Mouse (Mus musculus): Measurements from ENCODE around the gene Htr6. TPM values are rescaled to one million over a fixed set of nuclear protein-coding genes. Genes with fewer than 3 reads are reported as not detected.
A peak's percentile ranks its signal among the peaks of the same experiment; 100 is the strongest.

The Htr6 gene
- polyA plus RNA-seq, 1 experiment from 2014 or later, result not detected

- no peaks in the 10 kb centered on the region for H3K4me1 ChIP-seq (ENCODE audit: control insufficient read depth, insufficient read depth, low read length)
- ATAC-seq (ENCODE audit: low FRiP score) (no peak), DNase-seq (ENCODE audit: low spot score, missing footprints) (no peak)
- no peaks in the 10 kb centered on the region for H3K36me3 ChIP-seq (ENCODE audit: control insufficient read depth, insufficient read depth, low read length)
- no peak overlapping the region for H3K4me3 ChIP-seq (ENCODE audit: low read depth, low read length)
- no peak overlapping the region for H3K4me2 ChIP-seq
- no peaks in the 10 kb centered on the region for H3K27me3 ChIP-seq (ENCODE audit: control insufficient read depth, insufficient read depth, low read length)
- H3K9me3 ChIP-seq (ENCODE audit: control insufficient read depth, low read length), result no peaks in the 10 kb centered on the region
- no peak overlapping the region for H3K9ac ChIP-seq (ENCODE audit: low read length)
- 85% methylated on average over 3 of the region's 3 CpGs for WGBS
- H3K27ac ChIP-seq (ENCODE audit: low read depth, low read length), result no peak overlapping the region
Observed at GRCm38 (mm10) chr4:139110858-139111257, 35.5 kb upstream of the Htr6 start.

- no peak for ATAC-seq (ENCODE audit: low FRiP score)
- H3K9me3 ChIP-seq (ENCODE audit: control insufficient read depth, low read length), result no peaks in the 10 kb centered on the region
Observed at GRCm38 (mm10) chr4:139105453-139105852, 30.1 kb upstream of the Htr6 start.

GRCm38 (mm10) chr4:139101546-139101945 lies 26.2 kb upstream of the Htr6 start:
- Histone ChIP-seq H3K27me3 (ENCODE audit: control insufficient read depth, insufficient read depth, low read length) (no peaks in the 10 kb centered on the region), H3K9ac (ENCODE audit: low read length) (no peak overlapping the region), H3K36me3 (ENCODE audit: control insufficient read depth, insufficient read depth, low read length) (no peaks in the 10 kb centered on the region; the same call in 1 of the 2 replicates), H3K4me2 (no peak overlapping the region), H3K27ac (ENCODE audit: low read depth, low read length) (no peak overlapping the region), H3K4me3 (ENCODE audit: low read depth, low read length) (no peak overlapping the region), H3K9me3 (ENCODE audit: control insufficient read depth, low read length) (no peaks in the 10 kb centered on the region), H3K4me1 (ENCODE audit: control insufficient read depth, insufficient read depth, low read length) (no peaks in the 10 kb centered on the region)
- DNase-seq (ENCODE audit: low spot score, missing footprints) (no peak), ATAC-seq (ENCODE audit: low FRiP score) (no peak)
- WGBS, result 82% methylated on average over 6 of the region's 6 CpGs

More at GRCm38 (mm10) chr4:139105453-139105852, 30.1 kb upstream of the Htr6 start:
- no peak for DNase-seq (ENCODE audit: low spot score, missing footprints)
- Histone ChIP-seq H3K4me1 (ENCODE audit: control insufficient read depth, insufficient read depth, low read length) (no peaks in the 10 kb centered on the region), H3K4me3 (ENCODE audit: low read depth, low read length) (no peak overlapping the region), H3K27me3 (ENCODE audit: control insufficient read depth, insufficient read depth, low read length) (no peaks in the 10 kb centered on the region), H3K27ac (ENCODE audit: low read depth, low read length) (no peak overlapping the region), H3K4me2 (no peak overlapping the region), H3K9ac (ENCODE audit: low read length) (no peak overlapping the region), H3K36me3 (ENCODE audit: control insufficient read depth, insufficient read depth, low read length) (no peaks in the 10 kb centered on the region; the same call in 1 of the 2 replicates)
- 100% methylated on average over 1 of the region's 1 CpGs for WGBS

GRCm38 (mm10) chr4:139100326-139100725 lies 25.0 kb upstream of the Htr6 start:
- no peaks in the 10 kb centered on the region; the same call in 1 of the 2 replicates for H3K27me3 ChIP-seq (ENCODE audit: control insufficient read depth, insufficient read depth, low read length)
- DNase-seq (ENCODE audit: low spot score, missing footprints) (no peak), ATAC-seq (ENCODE audit: low FRiP score) (no peak)
- 92% methylated on average over 8 of the region's 8 CpGs for WGBS
- H3K9me3 ChIP-seq (ENCODE audit: control insufficient read depth, low read length), result no peaks in the 10 kb centered on the region
- no peak overlapping the region for H3K27ac ChIP-seq (ENCODE audit: low read depth, low read length)
- H3K36me3 ChIP-seq (ENCODE audit: control insufficient read depth, insufficient read depth, low read length), result no peaks in the 10 kb centered on the region; the same call in 1 of the 2 replicates
- H3K9ac ChIP-seq (ENCODE audit: low read length), result no peak overlapping the region
- no peaks in the 10 kb centered on the region for H3K4me1 ChIP-seq (ENCODE audit: control insufficient read depth, insufficient read depth, low read length)
- no peak overlapping the region for H3K4me3 ChIP-seq (ENCODE audit: low read depth, low read length)
- H3K4me2 ChIP-seq, result no peak overlapping the region

GRCm38 (mm10) chr4:139096201-139096600 lies 20.8 kb upstream of the Htr6 start:
- DNase-seq (ENCODE audit: low spot score, missing footprints) (peak; percentile 62), ATAC-seq (ENCODE audit: low FRiP score) (no peak)
- H3K9me3 ChIP-seq (ENCODE audit: control insufficient read depth, low read length), result no peaks in the 10 kb centered on the region
- 80% methylated on average over 5 of the region's 5 CpGs for WGBS
- H3K4me3 ChIP-seq (ENCODE audit: low read depth, low read length), result no peak overlapping the region
- H3K4me2 ChIP-seq, result no peak overlapping the region
- no peak overlapping the region for H3K27ac ChIP-seq (ENCODE audit: low read depth, low read length)
- H3K4me1 ChIP-seq (ENCODE audit: control insufficient read depth, insufficient read depth, low read length), result peaks cover 13% of the 10 kb centered on the region
- no peak overlapping the region for H3K9ac ChIP-seq (ENCODE audit: low read length)
- peaks cover 32% of the 10 kb centered on the region for H3K27me3 ChIP-seq (ENCODE audit: control insufficient read depth, insufficient read depth, low read length)
- H3K36me3 ChIP-seq (ENCODE audit: control insufficient read depth, insufficient read depth, low read length), result no peaks in the 10 kb centered on the region

GRCm38 (mm10) chr4:139095406-139095805 lies 20.0 kb upstream of the Htr6 start:
- peaks cover 39% of the 10 kb centered on the region for H3K27me3 ChIP-seq (ENCODE audit: control insufficient read depth, insufficient read depth, low read length)
- H3K4me1 ChIP-seq (ENCODE audit: control insufficient read depth, insufficient read depth, low read length), result peaks cover 13% of the 10 kb centered on the region
- no peak overlapping the region for H3K4me2 ChIP-seq
- no peak overlapping the region for H3K4me3 ChIP-seq (ENCODE audit: low read depth, low read length)
- H3K36me3 ChIP-seq (ENCODE audit: control insufficient read depth, insufficient read depth, low read length), result no peaks in the 10 kb centered on the region
- peak; percentile 74 for DNase-seq (ENCODE audit: low spot score, missing footprints)
- ATAC-seq (ENCODE audit: low FRiP score), result no peak
- no peak overlapping the region for H3K9ac ChIP-seq (ENCODE audit: low read length)
- WGBS, result 57% methylated on average over 1 of the region's 1 CpGs
- H3K27ac ChIP-seq (ENCODE audit: low read depth, low read length), result no peak overlapping the region
- H3K9me3 ChIP-seq (ENCODE audit: control insufficient read depth, low read length), result no peaks in the 10 kb centered on the region

- Histone ChIP-seq H3K4me3 (ENCODE audit: low read depth, low read length) (peak overlapping the region; percentile 47), H3K27ac (ENCODE audit: low read depth, low read length) (no peak overlapping the region), H3K4me1 (ENCODE audit: control insufficient read depth, insufficient read depth, low read length) (peaks cover 13% of the 10 kb centered on the region), H3K36me3 (ENCODE audit: control insufficient read depth, insufficient read depth, low read length) (no peaks in the 10 kb centered on the region), H3K4me2 (peak overlapping the region; percentile 77), H3K9me3 (ENCODE audit: control insufficient read depth, low read length) (no peaks in the 10 kb centered on the region), H3K9ac (ENCODE audit: low read length) (peak overlapping the region; percentile 57; the same call in 1 of the 2 replicates), H3K27me3 (ENCODE audit: control insufficient read depth, insufficient read depth, low read length) (peaks cover 43% of the 10 kb centered on the region)
- peak; percentile 91 for DNase-seq (ENCODE audit: low spot score, missing footprints)
- WGBS, result 22% methylated on average over 13 of the region's 13 CpGs
- ATAC-seq (ENCODE audit: low FRiP score), result no peak
Observed at GRCm38 (mm10) chr4:139093196-139093530, 17.8 kb upstream of the Htr6 start.

GRCm38 (mm10) chr4:139092356-139093195 lies 17.2 kb upstream of the Htr6 start, which contains the start of gene Nbl1:
Gene Nbl1, minus strand, starts transcription at chr4:139092993.
- Histone ChIP-seq H3K9ac (ENCODE audit: low read length) (peak within 1 kb of the TSS; percentile 57), H3K9me3 (ENCODE audit: control insufficient read depth, low read length) (no peaks in the 10 kb centered on the region), H3K27me3 (ENCODE audit: control insufficient read depth, insufficient read depth, low read length) (peaks cover 43% of the 10 kb centered on the region), H3K4me1 (ENCODE audit: control insufficient read depth, insufficient read depth, low read length) (peaks cover 13% of the 10 kb centered on the region), H3K4me3 (ENCODE audit: low read depth, low read length) (peak within 1 kb of the TSS; percentile 47), H3K36me3 (ENCODE audit: control insufficient read depth, insufficient read depth, low read length) (no peaks in the 10 kb centered on the region), H3K4me2 (peak within 1 kb of the TSS; percentile 77), H3K27ac (ENCODE audit: low read depth, low read length) (no peak within 1 kb of the TSS)
- 2% methylated on average over 90 of the region's 105 CpGs for WGBS
- ATAC-seq (ENCODE audit: low FRiP score) (no peak), DNase-seq (ENCODE audit: low spot score, missing footprints) (no peak)
